Mouse (Mus musculus) ovary, adult 18-20 months (tissue): ENCODE results near the gene Sbk2.

Source experiments
- DNase-seq: peaks from one replicate; pipeline ENCODE4 v3.0.0; 2022; ENCODE audit warnings: low spot score, mixed read lengths

Sbk2 gene

GRCm38 (mm10) chr7:4950561-4951342 lies 13.5 kb downstream of the Sbk2 start:
- no peak for DNase-seq

DNA sequence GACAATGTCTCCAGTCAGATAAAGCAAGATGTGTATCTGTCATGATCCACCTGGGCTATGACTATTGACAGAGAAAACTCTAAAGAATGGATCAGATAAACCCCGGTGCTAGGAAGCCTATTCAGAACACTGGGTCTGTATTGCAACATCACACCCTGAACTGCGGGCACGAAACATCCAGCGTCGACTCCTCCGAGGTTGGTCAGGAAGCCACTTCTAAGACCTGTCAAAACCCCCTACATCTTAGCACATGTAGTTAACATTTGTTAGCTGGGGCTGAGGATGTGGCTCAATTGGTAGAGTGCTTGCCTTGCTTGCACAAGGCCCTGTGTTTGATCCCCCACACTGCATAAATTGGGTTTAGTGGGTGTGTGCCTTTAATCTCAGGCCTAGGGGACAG lies 15.8 kb downstream of the Sbk2 start:
- DNase-seq: no peak

DNA sequence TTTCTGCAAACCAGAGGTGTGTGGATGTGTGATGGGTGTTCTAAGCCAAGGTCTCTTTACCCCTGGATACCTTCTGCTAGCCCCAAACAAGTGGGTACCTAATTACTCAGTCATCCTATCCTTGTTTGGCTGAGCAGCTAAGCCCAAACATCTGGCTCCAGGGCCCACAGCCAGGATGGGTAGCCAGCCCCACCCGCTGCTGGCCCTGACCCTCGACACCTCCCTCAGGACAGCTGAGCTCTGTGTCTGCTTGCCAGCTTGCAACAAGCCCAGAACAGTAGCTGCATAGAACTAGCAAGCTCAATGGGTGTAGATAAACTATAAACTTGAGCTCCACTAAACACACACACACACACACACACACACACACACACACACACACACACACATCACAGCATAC lies 16.4 kb downstream of the Sbk2 start:
- peak; percentile 80 for DNase-seq

DNA sequence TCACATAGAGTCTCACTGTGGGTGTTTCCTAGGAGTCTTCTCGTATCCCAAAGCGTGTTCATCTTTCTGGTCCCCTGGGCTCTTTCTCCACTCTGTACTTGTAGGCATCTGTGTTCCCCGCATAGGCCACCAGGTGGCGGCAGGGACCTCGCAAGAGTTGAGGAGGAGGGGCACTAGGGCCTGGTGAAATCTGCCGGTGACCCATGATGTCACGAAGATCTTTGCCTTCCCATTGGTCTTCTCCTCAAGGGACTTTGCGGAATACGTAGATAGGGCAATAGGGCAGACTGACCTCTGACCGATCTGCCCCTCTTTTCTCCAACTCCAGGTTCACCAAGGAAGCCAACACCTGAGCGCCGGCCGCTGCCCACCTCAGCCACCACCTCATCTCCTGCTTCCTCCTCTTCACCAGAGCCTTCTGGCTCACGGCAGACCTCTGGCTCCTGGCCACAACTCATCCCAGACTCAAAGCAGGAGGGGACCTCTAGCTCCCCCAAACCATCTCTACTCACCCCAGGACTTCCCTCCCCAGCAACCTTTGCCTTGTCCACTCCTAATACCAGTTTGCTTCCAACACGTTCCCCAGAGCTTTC lies 20.9 kb downstream of the Sbk2 start:
- peak; percentile 82 for DNase-seq

DNA sequence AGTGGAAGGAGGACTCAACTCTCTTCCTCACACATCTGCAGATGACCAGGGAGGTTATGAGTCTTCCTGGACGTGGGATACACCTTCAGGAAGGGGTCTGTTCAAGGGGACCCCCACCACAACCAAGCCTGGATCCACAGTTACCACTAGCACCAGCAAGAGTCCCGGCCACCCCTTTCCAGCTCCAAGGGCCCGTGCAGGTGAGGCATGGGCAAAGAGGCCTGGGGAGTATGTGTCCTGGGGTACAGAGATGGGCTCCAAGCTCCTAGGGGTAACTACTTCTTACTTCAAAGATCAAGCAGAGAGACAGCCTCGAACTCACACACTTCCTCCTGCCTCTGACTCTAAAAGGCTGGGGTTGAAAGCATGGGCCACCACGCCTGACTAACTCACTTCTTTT lies 21.5 kb downstream of the Sbk2 start:
- DNase-seq: no peak

- DNase-seq: no peak
These were observed 24.1 kb downstream of the Sbk2 start for GRCm38 (mm10) chr7:4940068-4940479.

DNA sequence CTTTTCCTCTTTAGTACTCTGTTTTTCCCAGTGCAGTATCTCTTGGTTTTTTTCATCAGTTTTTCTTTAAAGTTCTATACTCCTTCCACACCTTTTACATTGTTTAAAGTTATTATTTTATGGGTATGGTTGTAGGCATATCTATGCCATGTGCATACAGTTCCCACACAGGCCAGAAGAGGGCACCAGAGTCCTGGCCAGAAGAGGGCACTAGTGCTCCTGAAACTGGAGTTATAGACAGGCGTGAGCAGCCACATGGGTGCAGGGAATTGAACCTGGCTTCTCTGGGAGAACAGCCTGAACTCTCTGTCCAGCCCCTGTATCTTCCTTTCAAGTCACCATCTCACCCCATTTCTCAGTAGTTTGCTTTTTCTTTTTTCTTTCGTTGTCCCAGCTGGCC lies 25.8 kb downstream of the Sbk2 start:
- DNase-seq: no peak

DNA sequence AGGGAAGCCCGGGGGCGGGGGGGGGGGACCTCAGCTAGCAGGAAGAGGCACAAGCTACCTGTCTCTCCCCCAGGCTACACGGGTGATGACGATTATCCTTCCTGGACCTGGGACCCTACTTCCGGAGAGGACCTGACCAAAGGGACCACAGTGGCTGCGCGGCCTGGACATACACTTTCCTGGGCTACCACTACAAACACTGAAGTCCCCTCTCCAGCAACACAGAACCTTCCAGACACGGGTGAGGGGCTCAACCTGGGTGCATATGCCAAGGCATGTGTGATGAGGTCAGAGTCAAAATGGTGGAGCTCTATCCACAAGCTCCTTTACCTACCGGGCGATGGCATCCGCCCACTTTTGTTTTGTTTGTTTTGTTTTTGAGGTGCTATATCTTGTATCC lies 26.8 kb downstream of the Sbk2 start:
- DNase-seq: no peak

DNA sequence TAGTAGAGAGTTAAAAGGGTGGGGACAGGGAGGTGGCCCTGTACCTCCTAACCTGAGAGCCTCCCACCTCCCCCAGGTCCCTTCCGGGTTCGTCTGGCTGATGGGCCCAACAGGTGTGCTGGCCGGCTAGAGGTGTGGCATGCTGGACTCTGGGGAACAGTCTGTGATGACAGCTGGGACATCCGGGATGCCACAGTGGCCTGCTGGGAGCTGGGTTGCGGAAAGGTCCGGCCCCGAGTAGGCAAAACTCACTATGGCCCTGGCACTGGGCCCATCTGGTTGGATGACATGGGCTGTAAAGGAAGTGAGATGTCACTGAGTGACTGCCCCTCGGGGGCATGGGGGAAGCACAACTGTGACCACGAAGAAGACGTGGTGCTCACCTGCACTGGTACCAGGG lies 27.4 kb downstream of the Sbk2 start:
- no peak for DNase-seq

DNA sequence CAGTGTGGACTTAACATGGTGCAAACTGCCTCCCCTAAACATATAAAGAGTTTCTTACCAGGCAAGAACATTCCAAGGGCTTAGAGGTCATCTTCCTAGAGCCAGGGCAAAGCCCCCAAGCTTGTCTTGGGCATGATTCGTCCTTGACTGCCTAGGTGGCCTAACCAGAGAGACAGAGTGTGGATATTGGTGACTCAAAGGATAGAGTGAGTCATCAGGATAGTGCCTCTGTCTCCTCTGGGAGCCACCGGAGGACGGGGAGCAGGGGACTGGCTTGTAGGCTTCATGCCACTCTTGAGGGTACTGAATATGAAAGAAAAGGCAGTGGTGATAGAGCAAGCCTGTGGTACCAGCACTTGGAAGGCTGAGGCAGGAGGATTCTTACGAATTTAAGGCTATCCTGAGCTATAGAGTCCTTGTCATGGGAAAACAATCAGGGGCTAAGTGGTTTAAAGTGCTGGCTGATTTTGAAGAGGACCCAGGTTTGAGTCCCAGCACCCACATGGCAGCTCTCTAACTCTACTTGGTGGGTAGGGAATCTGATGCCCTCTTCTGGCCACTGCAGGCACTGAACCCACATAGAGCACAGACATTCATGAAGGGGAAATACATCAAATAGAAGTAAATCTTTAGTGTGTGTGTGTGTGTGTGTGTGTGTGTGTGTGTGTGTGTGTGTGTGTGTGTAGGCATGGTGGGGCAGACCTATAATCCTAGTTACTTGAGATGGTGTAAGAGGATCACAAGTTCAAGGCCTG lies 29.9 kb downstream of the Sbk2 start:
- no peak for DNase-seq

DNA sequence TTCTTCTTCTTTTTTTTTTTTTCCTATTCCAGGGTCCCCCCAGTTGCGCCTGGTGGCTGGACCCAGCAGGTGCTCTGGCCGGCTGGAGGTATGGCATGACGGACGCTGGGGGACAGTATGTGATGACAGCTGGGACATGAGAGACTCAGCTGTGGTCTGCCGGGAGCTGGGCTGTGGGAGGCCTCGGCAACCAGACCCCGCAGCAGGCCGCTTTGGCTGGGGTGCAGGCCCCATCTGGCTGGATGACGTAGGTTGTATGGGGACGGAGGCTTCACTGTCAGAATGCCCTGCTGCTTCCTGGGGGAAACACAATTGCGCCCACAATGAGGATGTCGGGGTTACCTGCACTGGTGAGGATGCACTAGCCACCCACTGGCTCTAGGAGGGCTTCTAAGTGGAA lies 31.1 kb downstream of the Sbk2 start:
- no peak for DNase-seq

DNA sequence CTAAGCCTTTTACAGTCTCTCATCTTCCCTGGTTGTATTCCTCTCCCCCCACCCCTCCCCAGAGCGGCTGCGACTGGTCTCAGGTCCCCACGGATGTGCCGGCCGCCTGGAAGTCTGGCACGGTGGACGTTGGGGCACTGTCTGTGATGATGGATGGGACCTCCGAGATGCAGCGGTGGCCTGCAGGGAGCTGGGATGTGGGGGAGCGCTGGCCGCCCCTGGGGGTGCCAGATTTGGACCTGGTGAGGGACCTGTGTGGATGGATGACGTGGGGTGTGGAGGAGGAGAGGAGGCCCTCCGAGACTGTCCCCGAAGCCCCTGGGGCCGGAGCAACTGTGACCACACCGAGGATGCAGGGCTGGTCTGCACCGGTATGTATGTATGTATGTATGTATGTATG lies 35.9 kb downstream of the Sbk2 start:
- no peak for DNase-seq

GRCm38 (mm10) chr7:4927711-4928110 lies 36.5 kb downstream of the Sbk2 start:
- no peak for DNase-seq

GRCm38 (mm10) chr7:4926849-4927248 lies 37.4 kb downstream of the Sbk2 start:
- no peak for DNase-seq

DNA sequence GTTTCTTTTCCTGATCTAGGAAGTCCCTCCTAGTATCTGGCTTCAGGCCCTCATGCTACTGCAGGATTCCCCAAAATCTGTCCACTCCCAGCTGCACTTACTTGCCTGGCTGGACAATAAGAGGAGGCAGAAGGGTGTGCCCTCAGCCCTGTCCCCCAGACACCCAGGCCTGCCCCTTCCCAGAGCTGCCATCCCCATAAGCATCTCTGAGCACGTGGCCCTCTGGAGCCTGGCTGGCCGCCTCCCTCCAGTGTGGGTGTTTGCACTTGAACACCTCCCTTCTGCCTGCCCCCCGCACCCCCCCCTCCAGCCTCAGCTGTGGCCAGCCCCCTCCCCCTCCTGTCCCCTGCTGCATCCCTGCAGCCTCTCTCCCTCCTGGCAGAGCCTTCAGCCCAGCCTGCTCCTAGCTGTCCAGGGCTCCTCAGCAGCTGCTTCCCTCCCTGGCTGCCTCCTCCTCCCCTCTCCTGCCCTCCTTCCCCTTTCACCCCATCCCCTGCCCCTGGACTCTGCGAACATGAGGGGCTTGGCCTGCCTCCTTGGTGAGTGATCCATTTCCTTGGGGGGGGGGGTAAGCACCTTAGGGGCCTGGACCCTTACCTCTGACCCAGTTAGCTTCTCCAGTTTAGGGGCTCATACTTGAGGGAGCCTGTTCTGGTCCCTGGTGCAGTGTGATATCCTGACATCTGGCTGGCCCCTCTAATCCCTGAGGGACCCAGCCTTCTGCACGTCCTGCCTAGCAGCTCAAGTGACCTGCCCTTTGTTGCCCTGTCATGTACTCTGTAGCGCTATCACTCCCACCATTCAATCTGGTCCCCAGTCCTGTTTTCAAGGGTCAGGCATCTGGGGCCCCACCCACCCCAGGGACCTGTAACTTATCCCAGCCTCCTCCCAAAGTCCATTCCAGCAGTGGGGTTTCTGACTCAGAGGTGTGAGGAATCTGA lies 38.5 kb downstream of the Sbk2 start, which contains the start of gene Ssc5d:
Gene Ssc5d, plus strand, starts transcription at position 345 of the 941 bp plus-strand sequence.
- DNase-seq: no peak

DNA sequence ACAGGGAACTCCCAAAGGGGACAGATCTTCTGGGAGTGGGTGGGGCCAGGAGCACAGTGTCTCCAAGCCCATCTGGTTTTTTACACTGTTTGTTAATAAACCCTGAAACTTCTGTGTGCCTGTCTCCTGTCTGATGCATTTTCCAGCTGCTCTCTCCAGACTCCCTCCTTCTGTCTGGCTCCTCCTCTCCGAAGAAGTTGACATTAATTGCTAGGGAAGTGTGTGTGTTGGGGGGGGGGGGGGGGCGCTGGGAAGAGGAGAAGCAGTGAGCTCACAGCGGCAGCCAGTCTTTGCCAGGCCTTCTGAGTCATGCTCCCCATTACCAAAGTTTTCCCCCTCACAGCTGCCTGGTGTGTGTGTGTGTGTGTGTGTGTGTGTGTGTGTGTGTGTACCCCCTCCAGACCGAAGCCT lies 39.3 kb downstream of the Sbk2 start:
- DNase-seq: no peak

DNA sequence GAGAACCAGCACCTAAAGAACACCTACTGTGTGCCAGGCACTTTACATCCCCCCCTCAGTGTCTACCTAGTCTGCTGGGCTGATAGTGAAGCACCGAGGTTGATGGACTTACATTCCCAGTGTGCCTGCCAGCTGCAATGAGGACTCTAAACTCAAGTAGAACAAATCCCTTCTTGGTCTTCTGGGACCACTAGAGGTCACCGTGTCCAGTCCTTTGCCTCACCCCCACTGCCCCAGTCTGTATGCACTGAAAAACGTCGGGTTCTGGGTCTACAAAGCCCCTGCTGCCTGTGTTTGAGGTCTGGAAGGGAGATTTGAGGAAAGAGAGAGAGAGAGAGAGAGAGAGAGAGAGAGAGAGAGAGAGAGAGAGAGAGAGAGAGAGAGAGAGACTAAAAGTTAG lies 39.7 kb downstream of the Sbk2 start:
- DNase-seq: no peak

- DNase-seq: peak; percentile 55
These were observed 40.4 kb downstream of the Sbk2 start for GRCm38 (mm10) chr7:4923586-4924364.

- no peak for DNase-seq
These were observed 41.2 kb downstream of the Sbk2 start for GRCm38 (mm10) chr7:4922931-4923565.

DNA sequence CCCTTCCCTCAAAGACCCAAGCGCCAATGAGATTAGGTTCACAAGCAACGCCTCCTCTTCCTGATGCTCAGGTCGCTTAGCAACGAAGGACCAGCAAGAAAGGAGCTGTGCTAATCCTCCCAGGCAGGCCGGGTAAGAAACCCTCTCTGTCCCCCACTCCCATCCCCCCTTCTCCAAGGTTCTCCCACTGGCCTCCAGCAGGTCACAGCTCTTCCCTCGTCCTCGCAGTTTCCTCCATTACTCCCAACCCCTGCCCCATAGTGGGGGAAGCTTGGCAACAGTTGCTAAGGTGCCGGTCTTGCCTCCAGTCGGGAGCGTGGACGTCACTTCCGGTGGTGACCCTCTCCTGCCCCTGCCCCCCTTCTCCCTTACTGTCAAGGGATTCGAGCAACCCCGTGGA lies 41.7 kb downstream of the Sbk2 start:
- peak; percentile 59 for DNase-seq
